Mouse (Mus musculus): ENCODE measurements around the gene Tbc1d19.

- TF ChIP-seq CTCF (IDR thresholded peaks at IDR 0.05; ENCODE audit: low read depth, low read length) (no peak), POLR2AphosphoS5 (IDR thresholded peaks at IDR 0.05; ENCODE audit: insufficient replicate concordance, low read depth, low read length) (no peak), GATA1 (IDR thresholded peaks at IDR 0.05; ENCODE audit: borderline replicate concordance, low read length) (no peak)
Measured at GRCm38 (mm10) chr5:53759912-53760311, 49.5 kb upstream of the Tbc1d19 start.
